Mouse (Mus musculus): Measurements from ENCODE around the gene Taok1. TPM values are rescaled to one million over a fixed set of nuclear protein-coding genes. Genes with fewer than 3 reads are reported as not detected.
"Not testable (repeated sequence)": the region's sequence is repeated elsewhere in the genome, so short reads cannot be mapped to it uniquely, and the experiment has no call there.

The Taok1 gene
- polyA plus RNA-seq, 1 experiment from 2014 or later, result 23.9 TPM

- H3K9ac ChIP-seq (replicated peaks), result no peak overlapping the region
- no peak overlapping the region for H3K4me2 ChIP-seq (replicated peaks)
- no peak overlapping the region for H3K27ac ChIP-seq
- H3K4me1 ChIP-seq (replicated peaks), result no peaks in the 10 kb centered on the region
- no peak for ATAC-seq
- no peaks in the 10 kb centered on the region for H3K27me3 ChIP-seq
- H3K4me3 ChIP-seq (replicated peaks), result no peak overlapping the region
- H3K36me3 ChIP-seq, result peaks cover 16% of the 10 kb centered on the region
- 94% methylated on average over 2 of the region's 2 CpGs for WGBS
- H3K9me3 ChIP-seq, result no peaks in the 10 kb centered on the region
Measured at GRCm38 (mm10) chr11:77530862-77531261, 76.8 kb downstream of the Taok1 start.

- WGBS, result 94% methylated on average over 3 of the region's 3 CpGs
- H3K9ac ChIP-seq (replicated peaks), result no peak overlapping the region
- no peak overlapping the region for H3K27ac ChIP-seq
- no peaks in the 10 kb centered on the region for H3K9me3 ChIP-seq
- no peaks in the 10 kb centered on the region for H3K4me1 ChIP-seq (replicated peaks)
- H3K4me3 ChIP-seq (replicated peaks), result no peak overlapping the region
- no peaks in the 10 kb centered on the region for H3K27me3 ChIP-seq
- peaks cover 10% of the 10 kb centered on the region for H3K36me3 ChIP-seq
- no peak for ATAC-seq
- no peak overlapping the region for H3K4me2 ChIP-seq (replicated peaks)
Measured at GRCm38 (mm10) chr11:77529644-77530043, 78.0 kb downstream of the Taok1 start.

- H3K9me3 ChIP-seq; H3K9ac ChIP-seq (replicated peaks); H3K36me3 ChIP-seq; H3K4me2 ChIP-seq (replicated peaks); H3K4me3 ChIP-seq (replicated peaks); H3K4me1 ChIP-seq (replicated peaks); ATAC-seq; H3K27me3 ChIP-seq; H3K27ac ChIP-seq: not testable (repeated sequence)
- 89% methylated on average over 3 of the region's 3 CpGs for WGBS
Measured at GRCm38 (mm10) chr11:77528420-77528819, 79.2 kb downstream of the Taok1 start.

GRCm38 (mm10) chr11:77525804-77526486, 81.7 kb downstream of the Taok1 start:
- WGBS, result 75% methylated on average over 3 of the region's 3 CpGs

GRCm38 (mm10) chr11:77520601-77521529, 86.8 kb downstream of the Taok1 start:
- no peak overlapping the region for H3K9ac ChIP-seq (replicated peaks)
- no peak overlapping the region for H3K4me2 ChIP-seq (replicated peaks)
- no peak overlapping the region for H3K4me3 ChIP-seq (replicated peaks)
- peaks cover 9% of the 10 kb centered on the region for H3K27me3 ChIP-seq
- H3K9me3 ChIP-seq, result no peaks in the 10 kb centered on the region
- H3K27ac ChIP-seq, result no peak overlapping the region
- peaks cover 28% of the 10 kb centered on the region for H3K4me1 ChIP-seq (replicated peaks)
- WGBS, result 44% methylated on average over 5 of the region's 5 CpGs
- no peak for ATAC-seq
- H3K36me3 ChIP-seq, result no peaks in the 10 kb centered on the region

More at GRCm38 (mm10) chr11:77525804-77526486, 81.7 kb downstream of the Taok1 start:
- no peak overlapping the region for H3K9ac ChIP-seq (replicated peaks)
- no peaks in the 10 kb centered on the region for H3K27me3 ChIP-seq
- H3K9me3 ChIP-seq, result no peaks in the 10 kb centered on the region
- H3K4me2 ChIP-seq (replicated peaks), result no peak overlapping the region
- no peak for ATAC-seq
- H3K4me1 ChIP-seq (replicated peaks), result no peaks in the 10 kb centered on the region
- H3K27ac ChIP-seq, result no peak overlapping the region
- no peak overlapping the region for H3K4me3 ChIP-seq (replicated peaks)
- peaks cover 6% of the 10 kb centered on the region; the same call in 1 of the 2 replicates for H3K36me3 ChIP-seq

GRCm38 (mm10) chr11:77519043-77519442, 88.6 kb downstream of the Taok1 start, which contains the start of gene Gm10392:
Gene Gm10392, minus strand, starts transcription at chr11:77519198.
- ATAC-seq, result no peak
- Histone ChIP-seq H3K36me3 (no peaks in the 10 kb centered on the region), H3K9me3 (no peaks in the 10 kb centered on the region), H3K27me3 (peaks cover 21% of the 10 kb centered on the region), H3K9ac (replicated peaks) (no peak within 1 kb of the TSS), H3K4me2 (replicated peaks) (no peak within 1 kb of the TSS), H3K4me3 (replicated peaks) (no peak within 1 kb of the TSS), H3K4me1 (replicated peaks) (peaks cover 46% of the 10 kb centered on the region), H3K27ac (no peak within 1 kb of the TSS)
- WGBS, result 80% methylated on average over 5 of the region's 5 CpGs

GRCm38 (mm10) chr11:77518051-77518798, 89.4 kb downstream of the Taok1 start:
- Histone ChIP-seq H3K9ac (replicated peaks) (no peak overlapping the region), H3K27ac (no peak overlapping the region), H3K36me3 (no peaks in the 10 kb centered on the region), H3K9me3 (no peaks in the 10 kb centered on the region), H3K27me3 (peaks cover 25% of the 10 kb centered on the region), H3K4me3 (replicated peaks) (no peak overlapping the region), H3K4me2 (replicated peaks) (no peak overlapping the region), H3K4me1 (replicated peaks) (peaks cover 53% of the 10 kb centered on the region)
- WGBS, result 80% methylated on average over 27 of the region's 27 CpGs
- no peak for ATAC-seq

- peaks cover 25% of the 10 kb centered on the region for H3K27me3 ChIP-seq
- H3K36me3 ChIP-seq, result no peaks in the 10 kb centered on the region
- H3K27ac ChIP-seq, result no peak overlapping the region
- no peaks in the 10 kb centered on the region for H3K9me3 ChIP-seq
- no peak for ATAC-seq
- H3K4me1 ChIP-seq (replicated peaks), result peaks cover 63% of the 10 kb centered on the region
- H3K4me2 ChIP-seq (replicated peaks), result no peak overlapping the region
- 52% methylated on average over 5 of the region's 5 CpGs for WGBS
- no peak overlapping the region for H3K9ac ChIP-seq (replicated peaks)
- no peak overlapping the region for H3K4me3 ChIP-seq (replicated peaks)
Measured at GRCm38 (mm10) chr11:77516553-77517425, 90.8 kb downstream of the Taok1 start.

GRCm38 (mm10) chr11:77515637-77516552, 91.7 kb downstream of the Taok1 start, which contains the start of gene Trp53i13:
Gene Trp53i13, minus strand, starts transcription at chr11:77515980.
- H3K36me3 ChIP-seq, result no peaks in the 10 kb centered on the region
- H3K27ac ChIP-seq, result no peak within 1 kb of the TSS
- peaks cover 25% of the 10 kb centered on the region for H3K27me3 ChIP-seq
- peaks cover 63% of the 10 kb centered on the region for H3K4me1 ChIP-seq (replicated peaks)
- ATAC-seq, result peak; percentile 14; the same call in 1 of the 2 replicates
- WGBS, result 7% methylated on average over 39 of the region's 39 CpGs
- peak within 1 kb of the TSS; percentile 70 for H3K4me2 ChIP-seq (replicated peaks)
- H3K4me3 ChIP-seq (replicated peaks), result peak within 1 kb of the TSS; percentile 44
- H3K9me3 ChIP-seq, result no peaks in the 10 kb centered on the region
- H3K9ac ChIP-seq (replicated peaks), result peak within 1 kb of the TSS; percentile 54

GRCm38 (mm10) chr11:77514832-77515636, 92.6 kb downstream of the Taok1 start, which contains the start of gene Abhd15:
Gene Abhd15, plus strand, starts transcription at chr11:77515121.
- peak within 1 kb of the TSS; percentile 70 for H3K4me2 ChIP-seq (replicated peaks)
- peaks cover 57% of the 10 kb centered on the region for H3K4me1 ChIP-seq (replicated peaks)
- no peak within 1 kb of the TSS for H3K27ac ChIP-seq
- WGBS, result under 1% methylated on average over 72 of the region's 72 CpGs
- peak within 1 kb of the TSS; percentile 54 for H3K9ac ChIP-seq (replicated peaks)
- no peaks in the 10 kb centered on the region for H3K36me3 ChIP-seq
- peaks cover 25% of the 10 kb centered on the region for H3K27me3 ChIP-seq
- peak within 1 kb of the TSS; percentile 44 for H3K4me3 ChIP-seq (replicated peaks)
- ATAC-seq, result peak; percentile 68
- no peaks in the 10 kb centered on the region for H3K9me3 ChIP-seq
